Comparison of ENCODE assay signal across 25 mouse cellular contexts in genomic region chr13:97977104-97977503, GRCm38 (mm10).
DNase-seq lines count a peak whose midpoint lies in the region; ATAC-seq and TF ChIP-seq lines count a peak whose summit lies in the region.
"Had no signal": no experiment of that assay in that cellular context is flagged by ENCODE, and none has a peak within 500 bp of the region (broad histone marks: within the 10 kb centered on the region; RNA-seq: fewer than 3 reads in every experiment).

No protein-coding gene starts in this region.

- no peak for TF ChIP-seq POLR2A in lung, adult 2 months (IDR thresholded peaks at IDR 0.05; ENCODE audit: borderline replicate concordance, extremely low read depth, low read depth, low read length)

- no peak overlapping the region for H3K27ac ChIP-seq in intestine, embryonic 15.5 days
- no peak overlapping the region for H3K27ac ChIP-seq in stomach, postnatal 0 days (replicated peaks)
- no peak overlapping the region for H3K27ac ChIP-seq in liver, postnatal 0 days (ENCODE audit: low read depth)
- H3K27ac ChIP-seq: embryonic facial prominence, embryonic 10.5 days; embryonic facial prominence, embryonic 13.5 days; forebrain, embryonic 10.5 days; forebrain, embryonic 13.5 days; hindbrain, embryonic 12.5 days; hindbrain, embryonic 15.5 days had no signal

- DNase-seq in stomach, postnatal 0 days (ENCODE audit: low spot score): no peak
- DNase-seq in liver, postnatal 0 days: no peak
- no peak for DNase-seq in left cerebral cortex, postnatal 36 days (ENCODE audit: low spot score in 2 of 2)
- DNase-seq in lung, adult 2 months: no peak
- DNase-seq: adrenal gland, adult 2 months; adrenal gland, postnatal 14 days; cerebellum, adult 11 months; cerebellum, adult 2 months; cerebellum, adult 9-11 months; cerebellum, postnatal 25 days; embryo, embryonic 11 days; gastrocnemius, postnatal 10 days; gastrocnemius, postnatal 36 days had no signal

- H3K4me1 ChIP-seq in intestine, embryonic 15.5 days (replicated peaks): no peaks in the 10 kb centered on the region
- H3K4me1 ChIP-seq in stomach, postnatal 0 days (replicated peaks; ENCODE audit: control insufficient read depth, insufficient read depth): no peaks in the 10 kb centered on the region
- H3K4me1 ChIP-seq in liver, postnatal 0 days (ENCODE audit: insufficient read depth): no peaks in the 10 kb centered on the region; the same call in 1 of the 2 replicates
- peaks cover 2% of the 10 kb centered on the region for H3K4me1 ChIP-seq in lung, adult 2 months (ENCODE audit: control insufficient read depth, insufficient read depth, low read length)
- H3K4me1 ChIP-seq: hindbrain, embryonic 15.5 days had no signal

- no peak for TF ChIP-seq EP300 in stomach, postnatal 0 days (optimal IDR thresholded peaks at IDR 0.05)
- TF ChIP-seq EP300 in liver, postnatal 0 days (IDR thresholded peaks at IDR 0.05; ENCODE audit: low read depth): no peak

- ATAC-seq in intestine, embryonic 15.5 days: 0 out of 2 replicates have a peak, but pooled peaks have one; percentile 3
- ATAC-seq in megakaryocyte, adult 5-6 weeks (ENCODE audit: poor library complexity, severe bottlenecking): peak; percentile 38
- ATAC-seq in stomach, postnatal 0 days (ENCODE audit: low FRiP score, low TSS enrichment): 0 out of 2 replicates have a peak, but pooled peaks have one; percentile 18
- ATAC-seq in liver, postnatal 0 days: no peak
- ATAC-seq: CD4-positive, CD25-positive, alpha-beta regulatory T cell, adult 4 months; forebrain, embryonic 13.5 days; forebrain, embryonic 16.5 days had no signal

- WGBS in intestine, embryonic 15.5 days: 84% methylated on average over 9 of the region's 9 CpGs
- 81% methylated on average over 9 of the region's 9 CpGs for WGBS in stomach, postnatal 0 days
- WGBS in liver, postnatal 0 days (ENCODE audit: insufficient replicate concordance): 60% methylated on average over 9 of the region's 9 CpGs
- 75% methylated on average over 9 of the region's 9 CpGs for WGBS in lung, adult 2 months

- H3K9ac ChIP-seq in intestine, embryonic 15.5 days: no peak overlapping the region
- no peak overlapping the region for H3K9ac ChIP-seq in stomach, postnatal 0 days (ENCODE audit: low read length)
- H3K9ac ChIP-seq in liver, postnatal 0 days (replicated peaks): no peak overlapping the region
- H3K9ac ChIP-seq: embryonic facial prominence, embryonic 13.5 days; forebrain, embryonic 13.5 days; hindbrain, embryonic 12.5 days; hindbrain, embryonic 15.5 days had no signal

- no peaks in the 10 kb centered on the region for H3K36me3 ChIP-seq in intestine, embryonic 15.5 days
- no peaks in the 10 kb centered on the region for H3K36me3 ChIP-seq in stomach, postnatal 0 days (ENCODE audit: control insufficient read depth, insufficient read depth, low read length)
- H3K36me3 ChIP-seq in liver, postnatal 0 days (replicated peaks; ENCODE audit: insufficient read depth, low read length): no peaks in the 10 kb centered on the region
- H3K36me3 ChIP-seq: forebrain, embryonic 10.5 days; hindbrain, embryonic 12.5 days; hindbrain, embryonic 15.5 days had no signal

- no peaks in the 10 kb centered on the region for H3K27me3 ChIP-seq in intestine, embryonic 15.5 days (replicated peaks)
- H3K27me3 ChIP-seq in stomach, postnatal 0 days (ENCODE audit: control insufficient read depth, insufficient read depth, low read length): no peaks in the 10 kb centered on the region
- H3K27me3 ChIP-seq in liver, postnatal 0 days (ENCODE audit: insufficient read depth, low read length): no peaks in the 10 kb centered on the region
- H3K27me3 ChIP-seq: embryonic facial prominence, embryonic 13.5 days; forebrain, embryonic 13.5 days; hindbrain, embryonic 12.5 days; hindbrain, embryonic 15.5 days had no signal

- H3K4me3 ChIP-seq in intestine, embryonic 15.5 days (replicated peaks): no peak overlapping the region
- H3K4me3 ChIP-seq in stomach, postnatal 0 days (ENCODE audit: low read depth, low read length): no peak overlapping the region
- no peak overlapping the region for H3K4me3 ChIP-seq in liver, postnatal 0 days (ENCODE audit: low read depth, low read length)
- H3K4me3 ChIP-seq in lung, adult 2 months (replicated peaks; ENCODE audit: extremely low read depth, low read depth, low read length): no peak overlapping the region
- H3K4me3 ChIP-seq: embryonic facial prominence, embryonic 10.5 days; embryonic facial prominence, embryonic 13.5 days; erythroblast, embryonic 14.5 days; forebrain, embryonic 10.5 days; forebrain, embryonic 13.5 days; hindbrain, embryonic 12.5 days; hindbrain, embryonic 15.5 days had no signal

- TF ChIP-seq CTCF in stomach, postnatal 0 days (IDR thresholded peaks at IDR 0.05; ENCODE audit: low read depth): no peak
- no peak for TF ChIP-seq CTCF in liver, postnatal 0 days (IDR thresholded peaks at IDR 0.05; ENCODE audit: low read depth)
- TF ChIP-seq CTCF in lung, adult 2 months (IDR thresholded peaks at IDR 0.05; ENCODE audit: insufficient read depth, low read length): no peak

- H3K4me2 ChIP-seq in intestine, embryonic 15.5 days (replicated peaks): 0 out of 2 replicates have a peak overlapping the region, but pooled peaks have one; percentile 3
- no peak overlapping the region for H3K4me2 ChIP-seq in stomach, postnatal 0 days (replicated peaks; ENCODE audit: low read depth)
- H3K4me2 ChIP-seq in liver, postnatal 0 days (ENCODE audit: low read depth, low read length): no peak overlapping the region
- H3K4me2 ChIP-seq: embryonic facial prominence, embryonic 13.5 days; forebrain, embryonic 13.5 days; heart, embryonic 11.5 days; hindbrain, embryonic 12.5 days; hindbrain, embryonic 15.5 days had no signal

- no peaks in the 10 kb centered on the region for H3K9me3 ChIP-seq in intestine, embryonic 15.5 days
- H3K9me3 ChIP-seq in stomach, postnatal 0 days (ENCODE audit: control insufficient read depth, low read length): no peaks in the 10 kb centered on the region
- no peaks in the 10 kb centered on the region for H3K9me3 ChIP-seq in liver, postnatal 0 days (ENCODE audit: low read length)
- H3K9me3 ChIP-seq: embryonic facial prominence, embryonic 10.5 days; embryonic facial prominence, embryonic 13.5 days; forebrain, embryonic 10.5 days; forebrain, embryonic 13.5 days; hindbrain, embryonic 12.5 days; hindbrain, embryonic 15.5 days had no signal

- intact Hi-C loops in left cerebral cortex, postnatal 36 days (cut with DNase I): no loop called here
